Mouse (Mus musculus): ENCODE measurements around the gene Map4k5.
A peak's percentile ranks its signal among the peaks of the same experiment; 100 is the strongest.

Map4k5 gene

GRCm38 (mm10) chr12:69843531-69844445 lies 49.2 kb downstream of the Map4k5 start:
- no peak for DNase-seq (ENCODE audit: low read depth, low spot score)

GRCm38 (mm10) chr12:69838376-69838775 lies 54.6 kb downstream of the Map4k5 start:
- no peak for DNase-seq (ENCODE audit: low read depth, low spot score)

GRCm38 (mm10) chr12:69833982-69834604 lies 58.9 kb downstream of the Map4k5 start:
- DNase-seq (ENCODE audit: low read depth, low spot score): no peak

- DNase-seq (ENCODE audit: low read depth, low spot score): no peak
These were observed 61.6 kb downstream of the Map4k5 start for GRCm38 (mm10) chr12:69831239-69831910.

GRCm38 (mm10) chr12:69828214-69828613 lies 64.8 kb downstream of the Map4k5 start:
- peak; percentile 73 for DNase-seq (ENCODE audit: low read depth, low spot score)

- no peak for DNase-seq (ENCODE audit: low read depth, low spot score)
These were observed 68.0 kb downstream of the Map4k5 start for GRCm38 (mm10) chr12:69824881-69825597.

GRCm38 (mm10) chr12:69814272-69814671 lies 78.7 kb downstream of the Map4k5 start:
- DNase-seq (ENCODE audit: low read depth, low spot score): no peak

- DNase-seq (ENCODE audit: low read depth, low spot score): no peak
These were observed 79.4 kb downstream of the Map4k5 start for GRCm38 (mm10) chr12:69813596-69813995.

GRCm38 (mm10) chr12:69812986-69813385 lies 80.0 kb downstream of the Map4k5 start:
- DNase-seq (ENCODE audit: low read depth, low spot score): no peak

GRCm38 (mm10) chr12:69811976-69812375 lies 81.0 kb downstream of the Map4k5 start:
- no peak for DNase-seq (ENCODE audit: low read depth, low spot score)

- no peak for DNase-seq (ENCODE audit: low read depth, low spot score)
These were observed 83.6 kb downstream of the Map4k5 start for GRCm38 (mm10) chr12:69809439-69809838.

- DNase-seq (ENCODE audit: low read depth, low spot score): peak; percentile 19
These were observed 85.5 kb downstream of the Map4k5 start for GRCm38 (mm10) chr12:69807399-69807985.

GRCm38 (mm10) chr12:69805148-69805547 lies 87.9 kb downstream of the Map4k5 start:
- DNase-seq (ENCODE audit: low read depth, low spot score): no peak

GRCm38 (mm10) chr12:69804393-69805070 lies 88.5 kb downstream of the Map4k5 start:
- no peak for DNase-seq (ENCODE audit: low read depth, low spot score)

GRCm38 (mm10) chr12:69803196-69803595 lies 89.8 kb downstream of the Map4k5 start:
- DNase-seq (ENCODE audit: low read depth, low spot score): no peak

- DNase-seq (ENCODE audit: low read depth, low spot score): no peak
These were observed 92.4 kb downstream of the Map4k5 start for GRCm38 (mm10) chr12:69800586-69800985.

- no peak for DNase-seq (ENCODE audit: low read depth, low spot score)
These were observed 96.7 kb downstream of the Map4k5 start for GRCm38 (mm10) chr12:69796311-69796710.

- DNase-seq (ENCODE audit: low read depth, low spot score): peak; percentile 20
These were observed 102.2 kb downstream of the Map4k5 start, which contains the start of gene Cdkl1 for GRCm38 (mm10) chr12:69790530-69791505. TSS of gene Cdkl1 (minus strand) at chr12:69791267.

GRCm38 (mm10) chr12:69789766-69790529 lies 103.1 kb downstream of the Map4k5 start:
- DNase-seq (ENCODE audit: low read depth, low spot score): no peak

All from ES-CJ7 (cell line).